Mouse (Mus musculus): ENCODE measurements at regions not wholly inside any gene's neighbourhood (a gene's known extent, or its start where the extent isn't known, plus 50 kb on each side); places are given as distances from the start of the nearest gene placed in this dataset.

- TF ChIP-seq MAX (IDR thresholded peaks at IDR 0.05; ENCODE audit: low read depth) (no peak), POLR2A (IDR thresholded peaks at IDR 0.05; ENCODE audit: insufficient read length, low read depth) (no peak)
These were observed 53.0 kb upstream of the Sox4 start for GRCm38 (mm10) chr13:29006467-29006866.
